Mouse (Mus musculus) lung, embryonic 16.5 days (tissue): ENCODE data around the gene Thap12. TPM values are rescaled to one million over a fixed set of nuclear protein-coding genes. Genes with fewer than 3 reads are reported as not detected.

Source experiments
- ATAC-seq: fragments of 200-750 bp; cut with Nextera tagmentation; 2 replicates; pipeline ENCODE4 v1.8.0; 2017; ENCODE audit warnings: low read depth, mild to moderate bottlenecking, moderate library complexity
- H3K27ac ChIP-seq: fragments of 300-500 bp; sonication (generic); 2 replicates; pipeline ENCODE4 v1.5.1; 2014; ENCODE audit warnings: mild to moderate bottlenecking, control low read depth, low read length
- H3K27me3 ChIP-seq: fragments of 300-500 bp; sonication (generic); 2 replicates; pipeline ENCODE4 v1.6.1; 2014; ENCODE audit warnings: low read depth, low read length, mixed read lengths; ENCODE audit not compliant: control insufficient read depth, insufficient read depth
- H3K36me3 ChIP-seq: fragments of 300-500 bp; sonication (generic); 2 replicates; pipeline ENCODE4 v1.6.1; 2014; ENCODE audit warnings: low read length; ENCODE audit not compliant: control insufficient read depth, insufficient read depth
- H3K4me1 ChIP-seq: fragments of 300-500 bp; sonication (generic); replicated peaks from 2 replicates; pipeline ENCODE4 v1.6.1; 2014; ENCODE audit warnings: low read length, mixed read lengths; ENCODE audit not compliant: control insufficient read depth, insufficient read depth
- H3K4me2 ChIP-seq: fragments of 300-500 bp; sonication (generic); 2 replicates; pipeline ENCODE4 v1.6.1; 2014; ENCODE audit warnings: low read depth, low read length, control low read depth
- H3K4me3 ChIP-seq: fragments of 300-500 bp; sonication (generic); 2 replicates; pipeline ENCODE4 v1.5.1; 2014; ENCODE audit warnings: mild to moderate bottlenecking, low read length, control low read depth
- H3K9ac ChIP-seq: fragments of 300-500 bp; sonication (generic); 2 replicates; pipeline ENCODE4 v1.6.1; 2014; ENCODE audit warnings: low read length, control low read depth
- H3K9me3 ChIP-seq: fragments of 300-500 bp; sonication (generic); 2 replicates; pipeline ENCODE4 v1.6.1; 2016; ENCODE audit warnings: low read length; ENCODE audit not compliant: control insufficient read depth
- WGBS: fragments of 180-500 bp; shearing (Covaris S2); extraction: QIAGEN DNeasy Blood & Tissue Kit; methylation state at CpG from one replicate; pipeline ENCODE4 v1.1.7; 2014; 5-methylcytosine and 5-hydroxymethylcytosine counted together
- polyA plus RNA-seq: library from polyadenylated mRNA; unstranded; fragments of >200 nt; fragmentation: Nextera tagmentation; extraction: Ambion mirVana; gene quantifications from 2 replicates; pipeline ENCODE4 v1.2.1, GENCODE M21; 2015

The Thap12 gene
- 44.2 and 45.1 TPM in 2 replicates for polyA plus RNA-seq

GRCm38 (mm10) chr7:98702283-98703240 is at the start of gene Thap12:
Gene Thap12, plus strand, starts transcription at chr7:98703103.
- H3K27ac ChIP-seq = peak within 1 kb of the TSS; percentile 91
- peak within 1 kb of the TSS; percentile 99 for H3K4me3 ChIP-seq
- H3K27me3 ChIP-seq = no peaks in the 10 kb centered on the region
- H3K4me1 ChIP-seq = peaks cover 23% of the 10 kb centered on the region
- H3K9me3 ChIP-seq = no peaks in the 10 kb centered on the region
- 1% methylated on average over 55 of the region's 65 CpGs for WGBS
- peak within 1 kb of the TSS; percentile 97 for H3K9ac ChIP-seq
- H3K4me2 ChIP-seq = peak within 1 kb of the TSS; percentile 88
- peak; percentile 98 for ATAC-seq
- H3K36me3 ChIP-seq = no peaks in the 10 kb centered on the region

GRCm38 (mm10) chr7:98655681-98656530 is 47.0 kb upstream of the Thap12 start:
- WGBS = under 1% methylated on average over 70 of the region's 74 CpGs
- peak overlapping the region; percentile 92 for H3K4me3 ChIP-seq

GRCm38 (mm10) chr7:98656531-98657221 is 46.2 kb upstream of the Thap12 start, which contains the start of gene Emsy:
Gene Emsy, minus strand, starts transcription at chr7:98656783.
- under 1% methylated on average over 42 of the region's 42 CpGs for WGBS
- Histone ChIP-seq H3K4me3 (peak within 1 kb of the TSS; percentile 92), H3K36me3 (peaks cover 4% of the 10 kb centered on the region; the same call in 1 of the 2 replicates), H3K9ac (peak within 1 kb of the TSS; percentile 87), H3K4me2 (peak within 1 kb of the TSS; percentile 85), H3K9me3 (no peaks in the 10 kb centered on the region), H3K4me1 (peaks cover 18% of the 10 kb centered on the region), H3K27ac (peak within 1 kb of the TSS; percentile 97), H3K27me3 (no peaks in the 10 kb centered on the region)
- ATAC-seq = peak; percentile 96

More at GRCm38 (mm10) chr7:98655681-98656530, 47.0 kb upstream of the Thap12 start:
- Histone ChIP-seq H3K4me2 (peak overlapping the region; percentile 76), H3K9ac (peak overlapping the region; percentile 87), H3K36me3 (peaks cover 4% of the 10 kb centered on the region; the same call in 1 of the 2 replicates), H3K9me3 (no peaks in the 10 kb centered on the region), H3K27me3 (no peaks in the 10 kb centered on the region), H3K27ac (peak overlapping the region; percentile 97), H3K4me1 (peaks cover 14% of the 10 kb centered on the region)
- ATAC-seq = peak; percentile 77

GRCm38 (mm10) chr7:98665166-98665565 is 37.7 kb upstream of the Thap12 start:
- H3K4me1 ChIP-seq = peaks cover 15% of the 10 kb centered on the region
- no peaks in the 10 kb centered on the region for H3K27me3 ChIP-seq
- ATAC-seq = peak; percentile 57
- H3K27ac ChIP-seq = no peak overlapping the region
- no peaks in the 10 kb centered on the region for H3K36me3 ChIP-seq
- no peaks in the 10 kb centered on the region for H3K9me3 ChIP-seq
- H3K4me3 ChIP-seq = no peak overlapping the region
- H3K4me2 ChIP-seq = no peak overlapping the region
- 36% methylated on average over 5 of the region's 5 CpGs for WGBS
- no peak overlapping the region for H3K9ac ChIP-seq

GRCm38 (mm10) chr7:98665726-98666125 is 37.2 kb upstream of the Thap12 start:
- Histone ChIP-seq H3K9me3 (no peaks in the 10 kb centered on the region), H3K36me3 (no peaks in the 10 kb centered on the region), H3K4me2 (no peak overlapping the region), H3K27me3 (no peaks in the 10 kb centered on the region), H3K4me1 (peaks cover 15% of the 10 kb centered on the region), H3K9ac (no peak overlapping the region), H3K4me3 (no peak overlapping the region), H3K27ac (no peak overlapping the region)
- ATAC-seq = no peak
- 79% methylated on average over 6 of the region's 6 CpGs for WGBS

- Histone ChIP-seq H3K9me3 (no peaks in the 10 kb centered on the region), H3K4me3 (no peak overlapping the region), H3K27ac (no peak overlapping the region), H3K4me1 (peaks cover 25% of the 10 kb centered on the region), H3K4me2 (no peak overlapping the region), H3K9ac (no peak overlapping the region), H3K36me3 (no peaks in the 10 kb centered on the region), H3K27me3 (no peaks in the 10 kb centered on the region)
- 55% methylated on average over 6 of the region's 6 CpGs for WGBS
- ATAC-seq = no peak
These were observed 34.8 kb upstream of the Thap12 start for GRCm38 (mm10) chr7:98667956-98668746.

GRCm38 (mm10) chr7:98670831-98671230 is 32.1 kb upstream of the Thap12 start:
- no peak overlapping the region for H3K9ac ChIP-seq
- H3K9me3 ChIP-seq = no peaks in the 10 kb centered on the region
- peaks cover 14% of the 10 kb centered on the region for H3K4me1 ChIP-seq
- no peak for ATAC-seq
- H3K36me3 ChIP-seq = no peaks in the 10 kb centered on the region
- 90% methylated on average over 4 of the region's 4 CpGs for WGBS
- no peak overlapping the region for H3K4me3 ChIP-seq
- H3K4me2 ChIP-seq = no peak overlapping the region
- H3K27me3 ChIP-seq = no peaks in the 10 kb centered on the region
- H3K27ac ChIP-seq = no peak overlapping the region

GRCm38 (mm10) chr7:98671416-98671815 is 31.5 kb upstream of the Thap12 start:
- Histone ChIP-seq H3K9me3 (no peaks in the 10 kb centered on the region), H3K9ac (peak overlapping the region; percentile 3; the same call in 1 of the 2 replicates), H3K27ac (no peak overlapping the region), H3K4me3 (no peak overlapping the region), H3K4me1 (peaks cover 14% of the 10 kb centered on the region), H3K36me3 (no peaks in the 10 kb centered on the region), H3K27me3 (no peaks in the 10 kb centered on the region), H3K4me2 (no peak overlapping the region)
- 0 out of 2 replicates have a peak, but pooled peaks have one; percentile 20 for ATAC-seq
- WGBS = 39% methylated on average over 9 of the region's 9 CpGs
